Comparison of ENCODE assay signal across 12 mouse cellular contexts in genomic region chr9:106377247-106377646, GRCm38 (mm10). TPM values are rescaled to one million over a fixed set of nuclear protein-coding genes. Genes with fewer than 3 reads are reported as not detected.
DNase-seq lines count a peak whose midpoint lies in the region; TF ChIP-seq lines count a peak whose summit lies in the region.
"Had no signal": no experiment of that assay in that cellular context is flagged by ENCODE, and none has a peak within 500 bp of the region (broad histone marks: within the 10 kb centered on the region; RNA-seq: fewer than 3 reads in every experiment).

No protein-coding gene starts in this region.

- peaks cover 18% of the 10 kb centered on the region for H3K4me1 ChIP-seq in heart, adult 2 months (ENCODE audit: control insufficient read depth, insufficient read depth, low read length)

- H3K4me3 ChIP-seq in heart, adult 2 months, result no peak overlapping the region
- H3K4me3 ChIP-seq in left cerebral cortex, adult 2 months, result no peak overlapping the region
- H3K4me3 ChIP-seq: liver, embryonic 15.5 days; myocyte had no signal

- H3K36me3 ChIP-seq in heart, adult 2 months (ENCODE audit: control insufficient read depth, insufficient read depth, low read length), result peaks cover 8% of the 10 kb centered on the region

- H3K9ac ChIP-seq in heart, adult 2 months (ENCODE audit: low read depth, low read length), result no peak overlapping the region
- H3K9ac ChIP-seq: liver, embryonic 15.5 days had no signal

- TF ChIP-seq CTCF in heart, adult 2 months (IDR thresholded peaks at IDR 0.05), result no peak
- TF ChIP-seq CTCF in left cerebral cortex, adult 2 months (IDR thresholded peaks at IDR 0.05), result no peak

- intact Hi-C loops in heart, adult 2 months (cut with DNase I), result no loop called here
- intact Hi-C loops in heart, postnatal 10 days (cut with DNase I), result no loop called here
- intact Hi-C loops in left cerebral cortex, adult 2 months (cut with DNase I), result no loop called here
- intact Hi-C loops in left cerebral cortex, postnatal 10 days (cut with DNase I), result no loop called here
- intact Hi-C loops in gastrocnemius, postnatal 14 days (cut with DNase I; ENCODE audit: low total_unique reads), result no loop called here

- peak; percentile 33 for DNase-seq in adrenal gland, adult 2 months
- no peak for DNase-seq in adrenal gland, postnatal 4 days (ENCODE audit: low spot score in 2 of 2)
- no peak for DNase-seq in heart, adult 2 months
- no peak for DNase-seq in heart, postnatal 10 days
- DNase-seq in left cerebral cortex, adult 2 months (ENCODE audit: extremely low spot score in 1 of 2, low spot score in 2 of 2), result no peak
- no peak for DNase-seq in left cerebral cortex, postnatal 10 days (ENCODE audit: extremely low spot score in 1 of 2, low spot score in 2 of 2)
- peak; percentile 54 for DNase-seq in cerebellum, adult 9-11 months
- DNase-seq in gastrocnemius, postnatal 14 days, result no peak
- DNase-seq: heart, adult 18-20 months; thymus, adult 2 months had no signal

- no peak for TF ChIP-seq EP300 in heart, adult 2 months (IDR thresholded peaks at IDR 0.05; ENCODE audit: insufficient read depth, low read depth, low read length)

- no peaks in the 10 kb centered on the region for H3K27me3 ChIP-seq in heart, adult 2 months (ENCODE audit: control insufficient read depth, insufficient read depth, low read length)
- H3K27me3 ChIP-seq: liver, embryonic 15.5 days had no signal

- TF ChIP-seq POLR2A in heart, adult 2 months (IDR thresholded peaks at IDR 0.05; ENCODE audit: insufficient read depth, low read depth, low read length), result no peak

- peaks cover 3% of the 10 kb centered on the region; the same call in 1 of the 2 replicates for H3K79me2 ChIP-seq in heart, adult 2 months (replicated peaks; ENCODE audit: control insufficient read depth, insufficient read depth, low read length)

- 66% methylated on average over 8 of the region's 8 CpGs for WGBS in heart, adult 2 months

- peak overlapping the region; percentile 43; the same call in 1 of the 2 replicates for H3K27ac ChIP-seq in heart, adult 2 months
- H3K27ac ChIP-seq in left cerebral cortex, adult 2 months, result peak overlapping the region; percentile 78
- H3K27ac ChIP-seq: liver, embryonic 15.5 days had no signal

RNA-seq across cellular contexts. Expression of gene Dusp7, which starts 8.8 kb away (rescaled TPM):
- total RNA-seq in adrenal gland, adult 2 months (2021), result 10 to 100 TPM; 12.8 to 18.7 TPM
- 40.2 and 46.7 TPM in 2 replicates for polyA plus RNA-seq in adrenal gland, adult 2 months (2012; rRNA removed)
- 10 to 100 TPM; 25.0 to 25.8 TPM for total RNA-seq in adrenal gland, postnatal 4 days (2021)
- total RNA-seq in heart, adult 2 months (2021), result 10 to 100 TPM; 47.6 to 64.9 TPM
- polyA plus RNA-seq in heart, adult 2 months (2012; rRNA removed), result 102 and 118 TPM in 2 replicates
- 10 to 100 TPM; 47.0 to 47.1 TPM for total RNA-seq in heart, postnatal 10 days (2021)
- total RNA-seq in left cerebral cortex, adult 2 months (2021), result 100 to 1,000 TPM; 105 to 115 TPM
- total RNA-seq in left cerebral cortex, postnatal 10 days (2021), result 10 to 100 TPM; 80.7 to 82.0 TPM
- 10 to 100 TPM; 13.9 to 17.6 TPM for total RNA-seq in gastrocnemius, postnatal 14 days (2021)

RNA-seq across cellular contexts. Expression of gene Rpl29, which starts 52.0 kb away (rescaled TPM):
- total RNA-seq in adrenal gland, adult 2 months (2021), result 100 to 1,000 TPM; 391 to 419 TPM
- polyA plus RNA-seq in adrenal gland, adult 2 months (2012; rRNA removed), result 183 and 201 TPM in 2 replicates
- total RNA-seq in adrenal gland, postnatal 4 days (2021), result 100 to 1,000 TPM; 607 to 624 TPM
- total RNA-seq in heart, adult 2 months (2021), result 100 to 1,000 TPM; 251 to 296 TPM
- 247 and 287 TPM in 2 replicates for polyA plus RNA-seq in heart, adult 2 months (2012; rRNA removed)
- 100 to 1,000 TPM; 403 to 404 TPM for total RNA-seq in heart, postnatal 10 days (2021)
- 100 to 1,000 TPM; 273 to 308 TPM for total RNA-seq in left cerebral cortex, adult 2 months (2021)
- 100 to 1,000 TPM; 378 to 397 TPM for total RNA-seq in left cerebral cortex, postnatal 10 days (2021)
- total RNA-seq in gastrocnemius, postnatal 14 days (2021), result 100 to 1,000 TPM; 350 to 424 TPM

Comparison
In these comparisons a context has a peak if more than half of its experiments do, and no peak if none do; other contexts are left out.
1. DNase-seq: peak in adrenal gland, adult 2 months (single experiment) and cerebellum, adult 9-11 months (single experiment); none in adrenal gland, postnatal 4 days (0 of 2), heart, adult 2 months (0 of 2), heart, postnatal 10 days (0 of 2), left cerebral cortex, adult 2 months (0 of 2), left cerebral cortex, postnatal 10 days (0 of 2) and gastrocnemius, postnatal 14 days (single experiment).